Mouse (Mus musculus) liver, adult 2 months (tissue): ENCODE measurements around the gene Yod1.

Experiments
- CTCF ChIP-seq: fragments of 200-500 bp; IDR thresholded peaks from 2 replicates; pipeline ENCODE4 v1.5.1; 2011; ENCODE audit warnings: low read depth, low read length, control low read depth
- POLR2A ChIP-seq: fragments of 200-500 bp; IDR thresholded peaks from 2 replicates; pipeline ENCODE4 v1.6.1; 2011; ENCODE audit warnings: low read length, control low read depth; ENCODE audit not compliant: insufficient read depth; ENCODE audit errors: extremely low read depth

DNA sequence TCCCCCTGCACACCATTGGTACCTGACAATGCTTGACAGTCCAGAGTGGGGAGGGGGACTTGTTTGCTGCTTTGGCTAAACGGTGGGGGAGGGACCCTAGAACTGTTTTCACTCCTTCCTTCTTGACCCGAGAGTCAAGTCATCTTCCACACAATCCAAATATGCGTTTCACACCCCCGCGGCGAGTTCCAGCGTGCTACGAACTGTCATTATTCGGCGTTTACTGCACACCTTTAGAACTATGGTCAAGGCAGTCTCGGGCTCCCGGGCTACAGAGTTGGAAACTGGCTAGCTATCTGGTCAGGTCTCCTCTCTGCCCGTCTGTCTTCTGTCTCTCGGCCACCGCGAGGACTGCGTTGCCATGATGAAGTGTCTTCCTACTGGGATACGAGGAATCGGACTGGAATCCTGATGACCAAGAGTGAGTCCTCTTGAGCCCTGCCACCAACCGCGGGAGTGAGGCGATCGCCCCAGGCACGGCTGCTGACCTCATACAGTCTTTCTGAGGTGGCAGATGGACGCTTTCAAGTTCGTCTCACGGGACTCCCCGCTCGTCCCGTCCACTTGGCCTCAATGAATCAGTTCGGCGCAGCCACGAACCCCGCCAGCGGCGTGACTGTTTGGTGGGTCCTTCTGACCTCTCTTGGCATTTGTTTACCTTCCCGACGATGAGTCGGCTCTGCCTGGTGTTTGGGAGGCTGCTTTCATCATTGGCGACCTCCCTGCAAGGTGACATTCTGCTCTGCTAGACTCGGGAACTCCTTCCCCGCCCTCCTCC is 425 bp upstream of the Yod1 start:
- 0 out of 2 replicates have a peak, but pooled peaks have one; percentile 25 for TF ChIP-seq POLR2A
- TF ChIP-seq CTCF, result no peak
